Mouse (Mus musculus) kidney, postnatal 0 days (tissue): ENCODE data around the gene Wdr20rt. TPM values are rescaled to one million over a fixed set of nuclear protein-coding genes. Genes with fewer than 3 reads are reported as not detected.

ENCODE experiments used
- ATAC-seq: fragments of 200-750 bp; cut with Nextera tagmentation; replicated peaks from 2 replicates; pipeline ENCODE4 v1.8.0; 2017; ENCODE audit warnings: low read depth, moderate number of reproducible peaks, moderate TSS enrichment, moderate library complexity; ENCODE audit not compliant: low FRiP score
- DNase-seq: peaks from one replicate; pipeline ENCODE4 v3.0.0-alpha.2; 2016; ENCODE audit warnings: low spot score
- H3K27ac ChIP-seq: fragments of 300-500 bp; sonication (generic); 2 replicates; pipeline ENCODE4 v1.5.1; 2014; ENCODE audit warnings: mild to moderate bottlenecking
- H3K27me3 ChIP-seq: fragments of 300-500 bp; sonication (generic); 2 replicates; pipeline ENCODE4 v1.6.1; 2014; ENCODE audit warnings: low read length, mixed read lengths; ENCODE audit not compliant: insufficient read depth
- H3K36me3 ChIP-seq: fragments of 300-500 bp; sonication (generic); 2 replicates; pipeline ENCODE4 v1.6.1; 2014; ENCODE audit warnings: low read length, mixed read lengths; ENCODE audit not compliant: insufficient read depth
- H3K4me1 ChIP-seq: fragments of 300-500 bp; sonication (generic); replicated peaks from 2 replicates; pipeline ENCODE4 v1.6.1; 2014; ENCODE audit warnings: antibody characterized with exemption, low read length, mixed read lengths; ENCODE audit not compliant: insufficient read depth
- H3K4me2 ChIP-seq: fragments of 300-500 bp; sonication (generic); 2 replicates; pipeline ENCODE4 v1.6.1; 2014; ENCODE audit warnings: mild to moderate bottlenecking, low read length, moderate library complexity, mixed read lengths
- H3K4me3 ChIP-seq: fragments of 300-500 bp; sonication (generic); replicated peaks from 2 replicates; pipeline ENCODE4 v1.5.1; 2014; ENCODE audit warnings: low read depth, low read length
- H3K9ac ChIP-seq: fragments of 300-500 bp; sonication (generic); 2 replicates; pipeline ENCODE4 v1.6.1; 2014; ENCODE audit warnings: low read depth, low read length
- H3K9me3 ChIP-seq: fragments of 300-500 bp; sonication (generic); replicated peaks from 2 replicates; pipeline ENCODE4 v1.6.1; 2016; ENCODE audit warnings: low read length, inconsistent platforms, mixed read lengths
- CTCF ChIP-seq: IDR thresholded peaks from 2 replicates; pipeline ENCODE4 v1.5.1; 2016; ENCODE audit warnings: antibody characterized with exemption, low read depth, mild to moderate bottlenecking, moderate library complexity
- WGBS: fragments of 180-500 bp; shearing (Covaris S2); extraction: QIAGEN DNeasy Blood & Tissue Kit; methylation state at CpG from one replicate; pipeline ENCODE4 v1.1.7; 2014; 5-methylcytosine and 5-hydroxymethylcytosine counted together
- polyA plus RNA-seq: library from polyadenylated mRNA; unstranded; fragments of >200 nt; fragmentation: Nextera tagmentation; extraction: Ambion mirVana; gene quantifications from 2 replicates; pipeline ENCODE4 v1.2.1, GENCODE M21; 2015

The Wdr20rt gene
- not detected in 2 replicates for polyA plus RNA-seq

DNA sequence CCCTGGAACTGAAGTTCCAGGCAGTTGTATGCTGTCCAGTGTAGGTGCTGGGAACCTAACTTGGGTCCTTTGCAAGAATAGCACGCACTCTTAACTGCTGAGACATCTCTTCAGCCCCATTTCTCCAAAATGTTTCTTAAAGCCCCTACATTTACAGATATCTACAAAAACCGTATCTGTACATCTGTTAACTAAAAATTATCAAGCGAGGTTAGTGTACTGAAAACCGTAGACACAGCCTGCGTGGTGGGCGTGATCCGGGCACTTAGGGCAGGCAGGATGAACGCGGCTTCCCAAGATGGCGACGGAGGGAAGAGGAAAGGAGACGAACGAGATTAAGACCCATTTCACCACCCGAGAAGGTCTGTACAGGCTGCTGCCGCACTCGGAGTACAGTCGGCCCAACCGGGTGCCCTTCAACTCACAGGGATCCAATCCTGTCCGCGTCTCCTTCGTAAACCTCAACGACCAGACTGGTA, at the start of gene Wdr20rt:
Wdr20rt (plus strand) TSS at position 51 of the 479 bp plus-strand sequence.
- H3K9me3 ChIP-seq, result no peaks in the 10 kb centered on the region
- H3K27ac ChIP-seq, result no peak within 1 kb of the TSS
- no peak within 1 kb of the TSS for H3K4me3 ChIP-seq
- no peaks in the 10 kb centered on the region for H3K4me1 ChIP-seq
- H3K4me2 ChIP-seq, result no peak within 1 kb of the TSS
- WGBS, result 98% methylated on average over 22 of the region's 22 CpGs
- ATAC-seq (no peak), DNase-seq (no peak)
- no peaks in the 10 kb centered on the region for H3K36me3 ChIP-seq
- H3K27me3 ChIP-seq, result no peaks in the 10 kb centered on the region
- no peak within 1 kb of the TSS for H3K9ac ChIP-seq
- no peak for TF ChIP-seq CTCF

DNA sequence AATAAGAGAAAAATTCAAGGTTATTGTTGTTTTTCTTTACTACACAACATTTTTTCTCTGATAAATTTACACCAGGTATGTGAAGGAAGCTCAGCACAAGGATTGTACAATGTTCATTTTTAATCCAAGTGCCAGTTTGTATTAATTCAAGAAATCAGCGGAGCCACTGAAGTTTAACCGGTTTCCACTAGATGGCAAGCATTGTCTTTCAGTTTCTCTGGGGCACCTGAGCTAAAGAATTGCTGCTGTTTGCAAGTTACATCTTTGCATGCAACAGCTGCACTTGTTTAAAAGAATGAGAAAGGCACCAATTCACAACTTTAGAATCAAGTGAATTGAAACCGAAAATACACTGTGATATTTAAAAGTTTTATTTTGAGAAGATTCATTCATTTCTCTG, 38.0 kb upstream of the Wdr20rt start:
- H3K4me2 ChIP-seq, result no peak overlapping the region
- no peaks in the 10 kb centered on the region for H3K4me1 ChIP-seq
- peak; percentile 58 for TF ChIP-seq CTCF
- H3K4me3 ChIP-seq, result no peak overlapping the region
- H3K27ac ChIP-seq, result no peak overlapping the region
- H3K36me3 ChIP-seq, result no peaks in the 10 kb centered on the region
- no peaks in the 10 kb centered on the region for H3K9me3 ChIP-seq
- H3K9ac ChIP-seq, result no peak overlapping the region
- DNase-seq (peak; percentile 12), ATAC-seq (no peak)
- 53% methylated on average over 3 of the region's 3 CpGs for WGBS
- H3K27me3 ChIP-seq, result no peaks in the 10 kb centered on the region

DNA sequence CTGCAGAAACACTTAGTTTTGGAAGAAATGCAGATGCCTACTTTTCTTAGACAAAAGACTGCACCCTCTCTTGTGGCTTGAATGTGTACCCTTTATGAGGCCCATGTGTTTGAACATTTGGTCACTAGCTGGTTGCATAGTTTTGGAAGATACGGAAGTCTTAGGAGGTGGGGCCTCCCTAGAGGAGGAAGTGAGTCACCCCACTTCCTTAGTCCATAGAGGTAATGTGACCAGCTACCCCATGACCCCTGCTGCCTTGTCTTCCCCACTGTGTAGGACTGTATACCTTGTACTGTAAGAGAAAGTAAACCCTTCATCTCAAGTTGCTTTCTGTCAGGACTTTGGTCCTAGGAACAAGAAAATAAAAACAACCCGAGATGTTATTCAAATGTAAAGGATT, 36.1 kb upstream of the Wdr20rt start:
- Histone ChIP-seq H3K9me3 (no peaks in the 10 kb centered on the region), H3K27me3 (no peaks in the 10 kb centered on the region), H3K4me1 (no peaks in the 10 kb centered on the region), H3K36me3 (no peaks in the 10 kb centered on the region), H3K27ac (no peak overlapping the region), H3K4me3 (no peak overlapping the region), H3K4me2 (no peak overlapping the region), H3K9ac (no peak overlapping the region)
- DNase-seq (no peak), ATAC-seq (no peak)
- 64% methylated on average over 2 of the region's 2 CpGs for WGBS
- no peak for TF ChIP-seq CTCF

DNA sequence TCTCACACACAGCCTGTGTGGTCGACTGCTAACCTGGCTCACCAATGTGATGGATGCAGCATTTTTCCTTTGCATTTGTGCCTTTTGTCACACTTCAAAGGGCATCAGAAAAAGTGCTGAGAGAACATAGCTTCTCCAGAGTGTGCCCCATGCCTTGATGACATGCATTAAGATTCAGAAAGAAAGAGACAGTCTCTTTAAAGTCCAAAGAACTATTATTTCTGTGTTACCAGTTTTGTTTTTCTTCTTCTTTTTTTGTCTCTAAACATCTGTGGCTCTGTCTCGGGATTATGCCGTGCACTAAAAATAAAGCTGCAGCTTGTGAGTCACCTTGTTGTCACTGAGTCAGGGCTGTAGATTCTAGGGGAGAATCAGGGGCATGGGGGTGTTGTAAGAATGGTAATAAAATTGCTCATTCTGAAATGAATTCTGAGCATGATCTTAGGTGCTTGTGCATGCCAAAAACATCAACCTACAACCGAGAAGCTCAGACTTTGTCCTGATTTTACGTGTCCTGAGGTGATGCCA, 31.2 kb upstream of the Wdr20rt start:
- H3K9ac ChIP-seq, result no peak overlapping the region
- no peaks in the 10 kb centered on the region for H3K9me3 ChIP-seq
- ATAC-seq, result no peak
- no peak overlapping the region for H3K27ac ChIP-seq
- H3K4me3 ChIP-seq, result no peak overlapping the region
- no peaks in the 10 kb centered on the region for H3K27me3 ChIP-seq
- H3K4me1 ChIP-seq, result no peaks in the 10 kb centered on the region
- no peak overlapping the region for H3K4me2 ChIP-seq
- H3K36me3 ChIP-seq, result no peaks in the 10 kb centered on the region
- 58% methylated on average over 5 of the region's 5 CpGs for WGBS
- DNase-seq, result no peak
- TF ChIP-seq CTCF, result no peak

DNA sequence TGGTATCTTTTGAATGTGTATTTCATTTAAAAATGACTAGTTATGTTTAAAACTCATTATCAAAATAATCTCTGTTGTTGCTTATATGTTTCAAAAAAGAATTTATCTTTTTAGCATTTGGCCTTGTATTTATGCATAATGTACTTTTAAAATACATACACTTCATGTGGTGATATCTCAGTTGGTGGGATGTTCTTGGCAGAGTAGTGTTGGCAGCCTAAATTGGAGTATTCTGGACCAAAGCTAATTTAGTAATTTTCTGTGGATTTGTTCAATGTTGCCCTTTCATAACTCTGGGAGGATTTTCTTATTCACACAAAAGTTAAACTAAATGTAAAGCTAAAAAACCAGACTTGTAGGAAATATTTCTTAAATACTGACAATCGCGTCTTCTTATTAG, 23.5 kb upstream of the Wdr20rt start:
- Histone ChIP-seq H3K4me3 (no peak overlapping the region), H3K9me3 (no peaks in the 10 kb centered on the region), H3K27ac (no peak overlapping the region), H3K4me2 (no peak overlapping the region), H3K36me3 (no peaks in the 10 kb centered on the region), H3K9ac (no peak overlapping the region), H3K4me1 (no peaks in the 10 kb centered on the region), H3K27me3 (no peaks in the 10 kb centered on the region)
- WGBS, result 97% methylated on average over 2 of the region's 2 CpGs
- TF ChIP-seq CTCF, result no peak
- no peak for DNase-seq
- ATAC-seq, result no peak

DNA sequence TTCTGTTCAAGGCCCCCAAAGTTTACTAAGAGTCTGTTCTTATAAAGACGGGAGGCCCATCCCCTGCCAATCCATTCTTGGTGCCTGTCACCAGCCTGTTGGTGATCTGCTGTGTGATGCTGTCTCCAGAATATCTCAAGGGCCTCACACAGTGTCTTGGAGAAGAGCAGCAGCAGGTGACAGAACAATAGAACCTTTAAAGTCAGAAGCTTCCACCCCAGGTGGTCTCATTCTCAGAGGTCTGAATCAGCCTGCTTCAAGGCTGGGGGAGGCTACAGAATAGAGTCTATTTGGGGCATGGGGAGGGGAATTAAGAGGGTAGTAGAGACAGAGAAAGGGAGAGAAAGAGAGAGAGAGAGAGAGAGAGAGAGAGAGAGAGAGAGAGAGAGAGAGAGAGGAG, 18.9 kb upstream of the Wdr20rt start:
- Histone ChIP-seq H3K4me3 (no peak overlapping the region), H3K9ac (no peak overlapping the region), H3K4me1 (no peaks in the 10 kb centered on the region), H3K36me3 (no peaks in the 10 kb centered on the region), H3K4me2 (no peak overlapping the region), H3K27ac (no peak overlapping the region), H3K27me3 (no peaks in the 10 kb centered on the region), H3K9me3 (no peaks in the 10 kb centered on the region)
- 83% methylated on average over 1 of the region's 1 CpGs for WGBS
- DNase-seq (no peak), ATAC-seq (no peak)
- no peak for TF ChIP-seq CTCF

DNA sequence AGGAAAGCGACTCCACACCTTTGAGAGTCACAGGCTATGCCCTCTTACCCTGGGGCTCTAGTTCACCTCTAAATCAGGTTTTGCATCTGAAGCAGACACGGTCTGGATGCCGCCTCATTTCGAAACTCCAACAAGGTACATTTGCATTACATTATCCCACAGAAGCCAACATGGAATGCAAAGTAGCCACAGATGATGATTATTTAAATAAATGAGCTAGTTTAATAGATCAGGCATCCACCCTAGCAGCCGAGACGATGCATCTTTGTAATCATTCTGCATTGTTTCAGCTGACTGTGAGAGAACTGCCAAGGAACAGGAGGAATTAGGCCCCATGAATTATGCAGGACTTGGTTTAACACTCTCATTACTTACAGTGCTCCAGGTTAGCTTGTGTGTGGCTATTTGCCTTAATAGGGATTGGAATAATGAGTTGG, 8.9 kb upstream of the Wdr20rt start:
- DNase-seq, result peak; percentile 2
- ATAC-seq, result no peak
- no peak for TF ChIP-seq CTCF

More for the DNA sequence above, 8.9 kb upstream of the Wdr20rt start:
- Histone ChIP-seq H3K27me3 (no peaks in the 10 kb centered on the region), H3K4me1 (no peaks in the 10 kb centered on the region), H3K9ac (no peak overlapping the region), H3K4me3 (no peak overlapping the region), H3K36me3 (no peaks in the 10 kb centered on the region), H3K4me2 (no peak overlapping the region), H3K9me3 (no peaks in the 10 kb centered on the region), H3K27ac (no peak overlapping the region)
- 62% methylated on average over 6 of the region's 6 CpGs for WGBS
